Mouse (Mus musculus): ENCODE results near the gene Gpx3. TPM values are rescaled to one million over a fixed set of nuclear protein-coding genes. Genes with fewer than 3 reads are reported as not detected.
"Not testable (repeated sequence)": the region's sequence is repeated elsewhere in the genome, so short reads cannot be mapped to it uniquely, and the experiment has no call there.

Gpx3 gene
- total RNA-seq, 2 experiments from 2014 or later = 5.1 to 9.6 TPM

DNA sequence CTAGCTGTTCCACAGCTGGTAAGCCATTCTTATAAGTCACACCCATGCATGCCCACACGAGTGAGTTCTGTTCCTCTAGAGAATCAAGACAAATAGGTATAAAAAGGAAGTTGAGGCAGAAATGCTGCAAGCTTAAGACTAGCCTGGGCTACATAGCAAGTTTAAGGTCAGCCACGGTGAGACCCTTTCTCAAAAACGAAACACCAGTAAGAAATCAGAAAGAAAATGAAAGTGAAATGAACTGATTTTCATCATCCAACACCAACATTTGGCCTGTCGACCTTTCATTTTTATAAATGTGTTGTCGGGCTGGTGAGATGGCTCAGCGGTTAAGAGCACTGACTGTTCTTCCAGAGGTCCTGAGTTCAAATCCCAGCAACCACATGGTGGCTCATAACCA, 23.4 kb upstream of the Gpx3 start:
- intact Hi-C loops (cut with DNase I) = loop anchor here (5.0 kb wide), 1 partner anchor 103 kb away; no protein-coding TSS in a partner anchor
- DNase-seq = no peak

DNA sequence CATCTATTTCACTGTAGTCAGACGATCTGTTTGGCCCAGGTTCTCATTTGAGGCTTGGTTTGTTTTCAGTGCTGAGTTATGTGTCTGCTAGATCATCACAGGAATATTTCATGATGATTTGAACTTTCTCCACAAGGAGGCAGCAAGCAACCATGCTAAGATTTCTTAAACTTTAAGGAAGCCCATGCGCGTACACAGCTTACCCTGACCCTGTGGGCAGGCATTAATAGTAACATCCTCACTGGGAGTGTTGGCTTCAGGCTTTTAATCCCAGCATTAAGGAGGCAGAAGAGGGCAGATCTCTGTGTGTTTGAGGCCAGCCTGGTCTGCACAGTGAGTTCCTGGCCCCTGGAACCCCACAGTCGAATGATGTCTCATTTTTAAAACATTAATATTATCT, 22.8 kb upstream of the Gpx3 start:
- intact Hi-C loops (cut with DNase I) = loop anchor here (5.0 kb wide), 1 partner anchor 103 kb away; no protein-coding TSS in a partner anchor
- DNase-seq = peak; percentile 34

DNA sequence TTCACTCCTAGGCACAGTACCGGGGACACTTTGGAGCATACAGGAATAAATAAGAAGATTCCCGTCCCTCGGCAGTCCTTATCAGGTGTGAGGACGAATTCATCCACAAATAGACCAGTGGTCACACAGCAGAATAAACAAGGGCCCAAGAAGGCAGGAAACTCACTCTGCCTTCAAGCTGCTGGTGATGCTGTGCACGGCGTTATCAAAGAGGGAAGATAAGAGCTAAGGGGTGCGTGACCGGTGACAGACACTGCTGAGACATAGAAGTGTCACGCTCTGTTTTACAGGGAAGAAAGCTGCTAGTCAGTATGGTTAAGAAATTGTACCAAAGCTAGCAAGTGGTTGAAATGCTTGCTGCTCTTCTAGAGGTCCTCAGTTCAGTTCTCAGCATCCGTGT, 22.3 kb upstream of the Gpx3 start:
- intact Hi-C loops (cut with DNase I) = loop anchor here (5.0 kb wide), 2 partner anchors 102 to 277 kb away; no protein-coding TSS in a partner anchor
- no peak for DNase-seq

DNA sequence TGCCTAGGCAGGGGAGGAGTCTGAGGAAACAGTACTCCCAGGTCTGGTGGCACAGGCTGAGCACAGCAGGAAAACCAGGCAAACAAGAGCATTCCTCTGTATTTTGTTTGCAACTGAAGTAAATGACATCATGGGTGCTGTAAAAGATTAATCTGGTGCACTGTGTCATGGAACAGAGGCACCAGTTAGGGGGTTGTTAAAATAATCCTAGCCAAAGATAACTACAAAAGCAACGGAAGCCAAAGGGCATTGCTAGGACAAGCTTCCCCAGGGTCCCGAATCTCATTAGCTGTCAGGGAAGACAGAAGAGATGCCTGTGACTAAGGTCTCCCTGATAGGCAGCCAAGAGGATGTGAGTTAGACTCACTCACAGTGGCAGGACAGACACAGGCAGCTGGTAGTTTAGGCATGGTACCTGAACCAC, 21.2 kb upstream of the Gpx3 start:
- intact Hi-C loops (cut with DNase I) = loop anchor here (5.0 kb wide), 1 partner anchor 276 kb away; no protein-coding TSS in a partner anchor
- DNase-seq = no peak

DNA sequence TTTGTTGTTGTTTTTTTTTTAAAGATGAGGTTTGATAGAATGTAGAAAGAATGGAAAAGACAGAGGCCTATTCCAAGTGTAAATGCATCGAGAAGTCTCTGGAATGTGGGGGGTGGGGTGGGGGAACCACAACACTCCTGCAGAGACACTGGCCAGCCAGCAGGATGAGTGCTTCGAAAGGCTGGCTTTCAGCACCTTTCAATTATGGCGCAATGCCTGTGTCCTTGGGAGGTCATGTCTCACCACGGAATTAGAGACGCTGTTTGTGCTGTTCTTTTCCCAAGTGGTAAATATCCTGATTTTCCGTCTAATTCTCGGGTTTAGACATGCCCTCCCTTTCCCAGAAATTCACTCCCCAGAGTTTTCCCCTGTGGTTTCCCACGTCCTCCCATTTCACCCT, 19.6 kb upstream of the Gpx3 start:
- intact Hi-C loops (cut with DNase I) = loop anchor here (5.0 kb wide), 1 partner anchor 275 kb away; no protein-coding TSS in a partner anchor
- no peak for DNase-seq

DNA sequence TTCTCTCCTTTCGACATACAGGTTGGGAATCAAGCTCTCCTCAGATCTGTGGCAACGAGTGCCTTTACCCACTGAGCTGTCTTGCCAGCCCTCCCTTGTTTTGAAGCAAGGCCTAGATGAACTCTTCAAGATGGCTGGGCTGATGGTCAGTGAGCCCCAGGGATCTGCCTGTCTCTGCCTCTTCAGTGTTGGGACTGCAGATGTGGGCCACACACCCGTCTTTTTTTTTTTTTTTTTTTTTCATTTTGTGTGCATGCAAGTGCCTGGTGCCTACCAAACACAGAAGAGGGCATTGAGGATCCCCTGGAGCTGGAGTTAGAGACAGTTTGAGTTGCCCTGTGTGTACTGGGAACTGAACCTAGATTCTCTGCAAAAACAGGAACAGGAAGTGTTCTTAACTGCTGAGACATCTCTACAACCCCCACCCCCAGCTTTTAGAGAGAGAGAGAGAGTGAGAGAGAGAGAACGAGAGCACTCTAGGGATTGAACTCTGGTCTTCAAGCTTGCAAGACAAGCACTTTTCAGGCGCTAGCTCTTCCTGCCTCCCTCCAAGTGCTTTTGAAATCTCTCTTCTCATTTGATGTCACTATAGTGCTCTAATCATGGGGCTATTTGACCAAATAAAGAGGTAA, 17.9 kb upstream of the Gpx3 start:
- DNase-seq = no peak
- intact Hi-C loops (cut with DNase I) = loop anchor here (5.0 kb wide), 1 partner anchor 273 kb away; no protein-coding TSS in a partner anchor

DNA sequence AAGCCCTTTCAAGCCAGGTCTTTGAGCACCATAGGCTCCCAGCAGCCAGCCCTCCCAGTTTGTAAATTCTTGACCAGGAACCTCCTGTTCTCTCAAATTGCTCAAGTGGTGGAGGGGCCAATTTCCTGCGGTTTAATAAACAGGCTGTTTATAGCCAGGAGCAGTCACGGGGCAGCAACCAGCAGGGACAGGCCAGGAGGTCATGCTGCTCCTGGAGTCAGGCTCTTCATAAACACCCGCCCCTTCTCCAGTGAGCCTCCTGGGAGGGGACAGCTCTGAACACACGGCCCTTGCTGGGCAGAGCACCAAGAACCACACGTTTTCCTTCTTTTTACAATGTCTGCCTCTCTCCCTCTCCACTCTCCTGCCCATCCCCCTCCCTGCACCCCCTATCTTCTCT, 17.3 kb upstream of the Gpx3 start:
- intact Hi-C loops (cut with DNase I) = loop anchor here (5.0 kb wide), 1 partner anchor 272 kb away; no protein-coding TSS in a partner anchor
- DNase-seq = no peak

DNA sequence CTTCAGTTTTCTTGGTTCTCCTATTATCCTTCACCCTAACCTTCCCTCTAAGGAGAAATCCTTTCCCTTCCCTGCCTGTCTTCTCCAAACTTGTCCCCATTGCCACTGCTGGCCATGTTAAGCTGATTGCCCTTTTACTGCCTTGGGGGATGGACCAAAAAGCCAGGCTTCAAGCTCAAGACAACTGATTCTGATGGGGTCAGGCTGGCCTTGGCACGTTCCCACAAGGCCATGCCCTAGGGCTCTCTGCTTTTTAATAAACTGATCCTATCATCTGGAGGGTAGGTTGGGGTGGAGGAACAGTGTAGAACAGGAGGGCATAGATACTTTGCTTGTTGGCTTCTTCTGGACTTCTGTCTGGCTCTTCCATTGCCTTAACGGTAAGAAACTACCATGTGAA, 16.8 kb upstream of the Gpx3 start:
- DNase-seq = no peak
- intact Hi-C loops (cut with DNase I) = no loop called here

DNA sequence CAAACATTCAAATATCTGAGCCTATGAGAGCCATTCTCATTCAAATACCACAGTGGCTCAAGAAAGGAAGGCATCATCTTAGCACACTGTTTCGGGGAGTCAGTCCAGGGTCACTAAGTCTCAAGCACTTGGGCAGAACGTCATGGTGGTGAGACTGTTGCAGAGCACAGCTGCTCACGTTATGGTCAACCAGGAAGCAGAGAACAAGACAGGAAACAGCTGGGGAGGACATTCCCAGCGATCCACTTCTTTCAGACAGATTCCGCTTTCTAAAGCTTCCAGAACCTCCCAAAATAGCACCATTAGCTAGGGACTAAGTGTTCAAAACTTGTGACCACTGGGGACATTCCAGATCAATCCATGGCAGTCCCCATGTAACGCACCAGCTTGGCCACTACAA, 14.3 kb upstream of the Gpx3 start:
- DNase-seq = no peak
- intact Hi-C loops (cut with DNase I) = no loop called here

DNA sequence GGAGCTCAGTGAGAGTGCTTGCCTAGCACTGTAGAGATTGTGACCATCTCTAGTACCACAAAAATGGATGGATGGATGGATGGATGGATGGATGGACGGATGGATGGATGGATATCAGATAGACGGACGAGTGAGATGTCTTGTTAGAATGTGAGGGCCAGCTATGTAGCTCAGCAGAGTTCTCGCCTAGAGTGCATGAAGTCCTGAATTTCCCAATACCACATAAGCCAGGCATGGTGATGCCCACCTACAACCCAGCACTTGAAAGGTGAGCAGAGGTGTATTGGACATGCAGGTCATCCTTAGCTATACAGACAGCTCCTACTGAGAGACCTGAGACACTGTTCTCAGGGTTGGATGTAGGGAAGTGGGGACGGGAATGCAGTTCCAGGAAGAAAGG, 10.9 kb upstream of the Gpx3 start:
- intact Hi-C loops (cut with DNase I) = no loop called here
- DNase-seq = no peak

DNA sequence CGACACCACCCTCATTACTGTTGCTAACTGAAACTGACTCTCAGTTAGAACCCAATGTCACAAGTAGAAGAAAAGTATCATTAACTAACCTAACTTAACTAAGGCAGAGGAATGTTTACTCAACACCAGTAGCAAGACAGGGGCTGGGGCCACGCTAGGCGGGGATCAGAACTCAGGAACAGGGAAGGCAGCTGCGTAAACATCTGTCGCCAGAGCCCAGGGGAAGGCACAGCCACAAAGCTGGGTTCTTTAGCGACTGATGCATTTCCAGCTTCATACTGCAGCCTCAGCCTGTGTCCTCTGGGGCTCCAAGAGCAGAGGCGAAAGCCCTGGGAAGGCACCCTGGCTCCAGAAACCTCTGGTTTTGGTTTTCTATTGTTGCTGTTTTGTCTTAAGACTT, 10.2 kb upstream of the Gpx3 start:
- no peak for DNase-seq
- intact Hi-C loops (cut with DNase I) = no loop called here

DNA sequence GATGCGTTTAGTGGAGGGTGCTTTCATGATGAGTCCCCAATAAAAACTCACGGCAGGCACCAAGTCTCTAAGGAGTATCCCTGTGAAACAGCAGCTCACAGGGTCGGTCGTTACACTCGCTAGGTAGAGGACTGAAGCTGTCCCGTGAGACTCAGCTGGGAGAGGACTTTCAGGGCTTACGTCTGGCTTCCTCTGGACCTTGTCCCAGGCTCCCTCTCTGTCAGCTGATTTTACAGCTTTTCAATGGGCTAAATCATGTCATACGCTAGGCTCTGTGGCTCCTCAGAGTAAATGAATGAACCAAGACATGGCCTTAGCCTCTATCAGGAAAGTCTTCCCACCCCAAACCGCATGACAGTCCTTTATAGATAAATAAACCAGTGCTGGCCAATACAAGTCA, 7.7 kb upstream of the Gpx3 start:
- no peak for DNase-seq
- intact Hi-C loops (cut with DNase I) = no loop called here

DNA sequence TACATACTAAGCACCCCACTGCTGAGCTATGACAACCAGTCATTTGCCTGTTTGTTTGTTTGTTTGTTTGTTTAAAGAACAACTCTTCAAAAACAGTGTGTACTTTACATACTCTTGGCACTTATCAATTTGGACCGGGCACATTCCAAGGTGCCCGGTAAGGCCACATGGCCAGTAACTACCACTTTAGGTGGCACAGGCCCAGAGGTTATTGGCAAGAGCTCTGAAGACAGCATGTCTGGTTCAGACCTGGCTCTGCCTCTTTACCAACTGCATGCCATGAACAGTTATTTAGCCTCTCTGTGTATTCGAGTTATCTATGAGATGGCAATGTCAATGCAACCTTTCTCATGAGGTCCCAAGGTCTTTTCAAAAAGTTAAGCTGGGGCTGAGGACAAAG, 5.6 kb upstream of the Gpx3 start:
- intact Hi-C loops (cut with DNase I); DNase-seq: not testable (repeated sequence)

DNA sequence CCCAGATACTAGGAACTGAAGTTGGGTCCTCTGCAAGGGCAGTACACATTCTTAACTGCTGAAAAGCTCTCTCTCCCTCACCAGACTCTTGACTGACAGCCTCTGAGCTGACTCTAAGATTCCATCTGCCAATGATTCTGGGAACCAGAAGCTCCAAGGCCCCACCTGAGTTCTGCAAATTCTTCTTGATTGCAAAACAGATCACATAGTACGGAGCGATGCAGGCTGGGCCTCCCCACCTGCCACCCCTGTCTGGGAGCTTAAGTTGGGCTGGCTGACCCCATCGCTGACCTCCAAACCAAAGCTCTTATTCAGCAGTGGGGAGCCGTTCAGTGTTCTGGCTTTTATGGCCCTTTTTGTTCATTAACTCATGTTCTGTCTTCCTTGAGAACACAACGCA, 4.8 kb upstream of the Gpx3 start:
- no peak for DNase-seq
- intact Hi-C loops (cut with DNase I) = no loop called here

DNA sequence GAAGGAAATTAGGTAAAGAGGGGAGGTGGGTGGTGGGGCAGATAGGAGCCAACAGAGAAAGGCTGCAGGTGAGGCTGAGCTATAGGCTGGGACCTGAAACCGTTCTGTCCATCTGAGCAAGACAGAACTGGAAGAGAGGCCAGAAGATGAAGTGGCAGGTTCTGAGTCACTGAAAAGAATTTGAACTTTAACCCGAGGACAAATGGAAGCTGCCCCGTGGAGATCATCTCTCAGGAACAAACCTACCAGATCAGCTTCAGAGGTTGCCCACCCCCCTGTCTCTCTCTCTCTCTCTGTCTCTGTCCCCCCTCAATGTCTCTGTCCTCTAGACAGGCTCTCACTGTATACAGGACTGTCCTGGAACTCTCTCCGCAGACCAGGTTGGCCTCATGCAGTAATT, 2.6 kb upstream of the Gpx3 start:
- DNase-seq = no peak
- intact Hi-C loops (cut with DNase I) = no loop called here

DNA sequence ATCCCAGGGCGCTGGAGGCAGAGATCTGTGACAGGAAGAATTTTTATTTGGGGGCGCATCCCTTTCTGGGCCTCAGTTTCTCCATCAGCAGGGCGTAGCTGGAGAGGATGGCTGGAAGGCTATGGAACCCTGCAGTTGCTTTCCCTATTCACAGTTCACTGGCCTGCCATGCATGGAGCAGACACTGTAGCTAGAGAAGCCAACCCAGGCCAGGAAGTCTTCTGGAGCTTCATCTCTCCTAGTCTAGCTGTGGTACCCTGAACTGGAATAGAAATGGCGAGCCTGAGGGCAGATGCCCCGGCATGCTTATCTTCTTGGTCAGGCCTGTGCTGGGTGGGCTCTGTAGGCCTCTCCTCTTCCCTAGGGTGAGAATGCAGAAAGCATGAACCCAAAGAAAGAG, 1.1 kb downstream of the Gpx3 start:
- DNase-seq = no peak
- intact Hi-C loops (cut with DNase I) = no loop called here

DNA sequence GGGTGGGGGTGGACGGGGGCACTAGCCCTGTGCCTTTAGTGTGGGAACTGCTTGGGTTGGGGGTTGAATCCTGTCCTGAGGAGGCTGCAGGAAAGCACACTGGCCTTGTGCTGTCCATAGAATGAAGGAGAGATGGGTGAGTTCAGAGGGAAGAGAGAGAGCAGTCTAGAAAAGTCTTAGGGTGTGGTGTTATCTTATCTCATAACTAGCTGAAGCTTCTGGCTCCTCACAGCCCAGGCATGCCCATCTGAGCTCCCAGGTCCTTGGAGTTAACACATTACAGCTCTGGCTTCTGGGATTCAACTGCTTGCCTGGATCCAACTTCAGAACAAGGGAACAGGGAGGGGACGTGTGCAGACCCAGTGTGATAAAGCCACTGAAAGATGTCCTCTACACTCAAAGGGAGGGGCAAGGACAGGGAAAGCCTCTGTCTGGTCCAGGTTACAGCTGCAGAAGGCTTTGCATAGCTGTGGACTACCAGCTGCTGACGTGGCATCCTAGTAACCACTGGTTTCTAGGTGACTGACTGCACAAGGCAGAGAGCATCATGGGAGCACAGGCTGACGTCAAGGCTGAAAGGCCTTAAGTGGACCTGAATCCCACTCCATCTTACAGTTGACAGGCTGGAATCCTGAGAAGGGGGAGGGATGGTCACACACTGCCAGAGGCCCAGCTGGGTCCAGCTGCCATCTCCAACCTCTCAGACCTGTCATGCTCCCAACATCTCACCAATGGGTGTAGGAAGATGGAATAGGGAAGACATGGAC, 1.9 kb downstream of the Gpx3 start:
- DNase-seq = no peak
- intact Hi-C loops (cut with DNase I) = no loop called here

DNA sequence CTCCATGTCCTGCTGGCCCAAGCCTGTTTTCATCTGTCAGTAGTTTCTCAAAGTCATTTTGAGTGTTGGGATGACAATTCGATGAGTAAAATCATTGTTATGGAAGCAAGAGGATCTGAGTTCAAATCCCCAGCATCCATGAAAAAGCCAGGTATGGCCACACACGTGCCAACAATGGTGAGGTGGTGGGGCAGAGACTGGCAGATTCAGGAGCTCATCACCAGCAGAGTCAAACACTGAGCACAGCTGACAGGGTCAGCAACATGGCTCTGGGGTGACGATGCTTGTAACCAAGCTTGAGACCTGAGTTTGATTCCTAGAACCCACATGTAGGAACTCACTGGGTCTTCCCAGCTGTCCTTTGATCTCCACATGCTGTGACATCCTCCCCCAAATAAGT, 2.8 kb downstream of the Gpx3 start:
- DNase-seq = no peak
- intact Hi-C loops (cut with DNase I) = no loop called here

DNA sequence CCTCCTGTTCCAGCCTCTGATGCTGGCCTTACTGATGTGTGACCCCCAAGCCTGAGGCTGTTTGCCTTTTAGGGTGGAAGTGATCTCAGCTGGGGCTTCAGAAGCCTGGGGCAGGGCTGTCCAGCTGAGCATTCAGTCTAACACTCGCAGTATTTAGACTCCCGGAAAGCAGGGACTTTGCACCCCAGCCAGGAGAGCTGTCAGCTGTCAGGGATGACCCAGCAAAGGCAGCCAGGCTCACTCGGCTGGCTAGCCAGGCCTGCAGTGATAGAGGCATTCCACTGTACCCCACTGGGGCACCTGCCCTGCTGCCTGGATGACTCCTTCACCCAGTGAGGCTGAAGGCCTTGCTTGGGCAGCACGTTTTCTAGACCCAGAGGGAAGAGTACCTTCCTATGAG, 3.7 kb downstream of the Gpx3 start:
- no peak for DNase-seq
- intact Hi-C loops (cut with DNase I) = no loop called here

DNA sequence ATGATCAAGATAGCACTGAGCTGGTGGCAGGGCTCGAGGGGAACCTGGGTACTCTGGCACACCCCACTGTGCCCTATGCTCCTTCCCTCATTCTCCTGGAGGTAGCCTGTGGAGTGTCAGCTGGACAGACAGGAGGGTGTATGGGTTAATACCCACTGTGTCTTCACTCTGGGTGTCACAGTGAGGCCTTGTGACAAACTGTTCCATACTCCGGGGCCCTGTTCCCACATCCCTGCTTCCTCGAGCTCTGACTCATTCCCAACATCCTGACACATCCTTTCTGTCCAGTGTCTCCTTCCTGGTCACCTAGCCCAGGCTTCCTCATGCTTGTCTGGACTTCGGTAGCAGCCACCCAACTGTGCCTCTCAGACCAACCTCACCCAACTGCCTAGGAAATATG, 4.2 kb downstream of the Gpx3 start:
- DNase-seq = no peak
- intact Hi-C loops (cut with DNase I) = no loop called here

DNA sequence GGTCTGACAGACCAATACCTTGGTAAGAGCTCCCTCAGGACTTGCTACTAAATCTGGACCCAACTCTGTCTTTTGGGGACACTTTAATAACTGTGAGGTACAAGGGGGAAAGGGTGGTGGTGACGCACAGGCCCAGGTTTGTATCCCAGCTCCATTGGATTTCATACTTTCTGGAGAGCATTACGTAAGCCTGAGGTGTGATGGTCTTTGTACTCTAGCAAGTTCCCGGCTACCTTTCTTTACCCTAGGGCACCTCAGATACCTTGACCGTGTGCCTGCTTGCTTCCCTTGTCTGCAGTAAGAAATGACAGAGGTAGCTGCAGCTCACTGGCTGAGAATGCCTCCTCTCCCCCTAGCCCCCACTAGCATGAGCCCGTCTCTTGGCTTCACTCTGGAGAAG, 5.0 kb downstream of the Gpx3 start:
- DNase-seq = no peak
- intact Hi-C loops (cut with DNase I) = no loop called here

DNA sequence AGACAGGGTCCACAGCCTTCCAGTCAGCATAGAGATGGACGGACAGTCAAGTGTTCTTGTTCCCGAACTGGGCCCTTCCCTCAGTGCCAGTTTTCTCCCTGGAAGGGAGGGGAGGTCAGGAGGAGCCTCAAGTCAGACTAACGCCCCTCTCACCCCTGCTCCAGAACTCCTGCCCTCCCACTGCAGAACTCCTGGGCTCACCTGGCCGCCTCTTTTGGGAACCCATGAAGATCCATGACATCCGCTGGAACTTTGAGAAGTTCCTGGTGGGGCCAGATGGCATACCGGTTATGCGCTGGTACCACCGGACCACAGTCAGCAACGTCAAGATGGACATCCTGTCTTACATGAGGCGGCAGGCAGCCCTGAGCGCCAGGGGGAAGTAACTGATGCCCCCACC, 7.0 kb downstream of the Gpx3 start:
- intact Hi-C loops (cut with DNase I) = no loop called here
- DNase-seq = no peak
